ENCODE assay signal across 18 mouse cellular contexts in genomic region chr9:113643669-113644068, GRCm38 (mm10).
DNase-seq lines count a peak whose midpoint lies in the region; ATAC-seq and TF ChIP-seq lines count a peak whose summit lies in the region.
"Had no signal": no experiment of that assay in that cellular context is flagged by ENCODE, and none has a peak within 500 bp of the region (broad histone marks: within the 10 kb centered on the region; RNA-seq: fewer than 3 reads in every experiment).

No protein-coding gene starts in this region.

- H3K4me2 ChIP-seq in forebrain, embryonic 16.5 days (ENCODE audit: low read length): no peak overlapping the region
- H3K4me2 ChIP-seq: liver, embryonic 13.5 days; lung, embryonic 14.5 days had no signal

- intact Hi-C loops in left cerebral cortex, adult 2 months (cut with DNase I): loop anchor here (10.0 kb wide), 1 partner anchor 829 kb away; no protein-coding TSS in a partner anchor

- H3K27me3 ChIP-seq in forebrain, embryonic 16.5 days (replicated peaks; ENCODE audit: control insufficient read depth, insufficient read depth, low read length): no peaks in the 10 kb centered on the region
- H3K27me3 ChIP-seq in forebrain, embryonic 10.5 days (ENCODE audit: poor library complexity, severe bottlenecking): no peaks in the 10 kb centered on the region
- H3K27me3 ChIP-seq: CH12.LX; liver, embryonic 13.5 days had no signal

- no peaks in the 10 kb centered on the region; the same call in 1 of the 2 replicates for H3K4me1 ChIP-seq in forebrain, embryonic 16.5 days (replicated peaks; ENCODE audit: control insufficient read depth, insufficient read depth, low read length)
- H3K4me1 ChIP-seq in forebrain, embryonic 10.5 days: peaks cover 8% of the 10 kb centered on the region
- H3K4me1 ChIP-seq: liver, embryonic 13.5 days had no signal

- no peak for DNase-seq in forebrain, embryonic 10.5 days (ENCODE audit: extremely low spot score, low spot score)
- DNase-seq in left cerebral cortex, adult 2 months (ENCODE audit: extremely low spot score in 1 of 2, low spot score in 2 of 2): no peak
- no peak for DNase-seq in left cerebral cortex, adult 8-10 months (ENCODE audit: low spot score in 2 of 2)
- peak; percentile 31 for DNase-seq in retina, postnatal 1 day
- no peak for DNase-seq in retina, embryonic 14.5 days (ENCODE audit: low spot score)
- DNase-seq in cerebellum, postnatal 4 days (ENCODE audit: low spot score in 2 of 2): no peak
- DNase-seq in layer of hippocampus, adult 11-12 months (ENCODE audit: low spot score): no peak
- DNase-seq: adrenal gland, postnatal 25 days; forebrain, postnatal 0 days; kidney, adult 2 months; kidney, postnatal 4 days; liver, embryonic 13.5 days; lung, embryonic 14.5 days; lung, postnatal 36 days; thymus, postnatal 14 days had no signal

- TF ChIP-seq CTCF in left cerebral cortex, adult 2 months (IDR thresholded peaks at IDR 0.05): no peak

- ATAC-seq in forebrain, embryonic 16.5 days: 0 out of 2 replicates have a peak, but pooled peaks have one; percentile 10
- ATAC-seq: forebrain, postnatal 0 days had no signal

- no peaks in the 10 kb centered on the region for H3K36me3 ChIP-seq in forebrain, embryonic 16.5 days (ENCODE audit: control insufficient read depth, insufficient read depth)
- H3K36me3 ChIP-seq in forebrain, embryonic 10.5 days (replicated peaks): no peaks in the 10 kb centered on the region
- H3K36me3 ChIP-seq: liver, embryonic 13.5 days had no signal

- no peak overlapping the region for H3K4me3 ChIP-seq in forebrain, embryonic 16.5 days (replicated peaks; ENCODE audit: low read length)
- no peak overlapping the region for H3K4me3 ChIP-seq in forebrain, embryonic 10.5 days
- H3K4me3 ChIP-seq in left cerebral cortex, adult 2 months: no peak overlapping the region
- H3K4me3 ChIP-seq: liver, embryonic 13.5 days; myocyte had no signal

- WGBS in forebrain, embryonic 16.5 days: 81% methylated on average over 15 of the region's 15 CpGs
- WGBS in forebrain, embryonic 10.5 days: 86% methylated on average over 13 of the region's 15 CpGs

- no peak overlapping the region for H3K27ac ChIP-seq in forebrain, embryonic 16.5 days (ENCODE audit: low read length)
- no peak overlapping the region for H3K27ac ChIP-seq in forebrain, embryonic 10.5 days
- H3K27ac ChIP-seq in left cerebral cortex, adult 2 months: peak overlapping the region; percentile 67
- H3K27ac ChIP-seq: liver, embryonic 13.5 days had no signal

- H3K9ac ChIP-seq in forebrain, embryonic 16.5 days (replicated peaks; ENCODE audit: low read depth, low read length): no peak overlapping the region
- H3K9ac ChIP-seq: forebrain, postnatal 0 days; liver, embryonic 13.5 days; lung, embryonic 14.5 days had no signal

- peaks cover 2% of the 10 kb centered on the region; the same call in 1 of the 2 replicates for H3K9me3 ChIP-seq in forebrain, embryonic 16.5 days (ENCODE audit: control insufficient read depth, low read length)
- peaks cover 5% of the 10 kb centered on the region; the same call in 1 of the 2 replicates for H3K9me3 ChIP-seq in forebrain, embryonic 10.5 days
- H3K9me3 ChIP-seq: liver, embryonic 13.5 days had no signal
